Mouse (Mus musculus) bone marrow, adult 2 months (tissue): ENCODE results near the gene Ssbp2.

ENCODE experiments used
- CTCF ChIP-seq: fragments of 200-500 bp; IDR thresholded peaks from 2 replicates; pipeline ENCODE4 v1.5.1; 2011; ENCODE audit warnings: low read length, control low read depth; ENCODE audit not compliant: control insufficient read depth, insufficient read depth
- POLR2A ChIP-seq: fragments of 200-500 bp; IDR thresholded peaks from 2 replicates; pipeline ENCODE4 v1.6.1; 2011; ENCODE audit warnings: low read depth, mild to moderate bottlenecking, control low read depth, low read length, borderline replicate concordance; ENCODE audit not compliant: control insufficient read depth

DNA sequence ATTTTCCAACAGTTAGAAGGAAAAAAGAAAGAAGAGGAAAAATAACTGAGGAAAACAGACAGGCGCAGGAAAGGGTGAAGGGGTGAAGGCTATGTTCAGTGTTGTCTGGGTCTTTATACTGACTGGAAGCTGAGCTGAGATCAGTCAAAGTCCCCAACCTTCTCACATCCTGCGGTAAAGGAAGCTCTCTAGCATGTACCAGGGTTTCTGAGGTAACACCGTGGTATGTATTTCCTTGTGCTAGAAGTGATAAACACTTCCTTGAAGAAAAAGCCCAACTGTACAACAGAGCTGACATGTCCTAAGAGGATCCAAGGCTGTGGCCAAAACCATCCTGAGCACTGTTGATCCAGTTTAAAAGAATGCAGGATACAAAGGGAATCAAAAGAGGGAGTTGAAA is 6.8 kb upstream of the Ssbp2 start:
- TF ChIP-seq POLR2A: no peak
- TF ChIP-seq CTCF: no peak
